Mouse (Mus musculus): Measurements from ENCODE around the gene Lurap1l. TPM values are rescaled to one million over a fixed set of nuclear protein-coding genes. Genes with fewer than 3 reads are reported as not detected.

The Lurap1l gene
- polyA plus RNA-seq, 1 experiment from 2014 or later = 23.9 TPM

GRCm38 (mm10) chr4:80881996-80882599, 28.3 kb upstream of the Lurap1l start:
- H3K27me3 ChIP-seq (ENCODE audit: control insufficient read depth, insufficient read depth, low read depth, low read length) = no peaks in the 10 kb centered on the region
- H3K9ac ChIP-seq (ENCODE audit: low read length) = no peak overlapping the region
- H3K36me3 ChIP-seq (ENCODE audit: control insufficient read depth, insufficient read depth, low read length) = no peaks in the 10 kb centered on the region
- H3K4me1 ChIP-seq (replicated peaks; ENCODE audit: control insufficient read depth, insufficient read depth, low read length) = no peaks in the 10 kb centered on the region
- no peak overlapping the region for H3K4me3 ChIP-seq (ENCODE audit: low read length)
- no peak for ATAC-seq (ENCODE audit: low read depth)
- no peak overlapping the region for H3K27ac ChIP-seq (ENCODE audit: low read length)
- no peak overlapping the region for H3K4me2 ChIP-seq (ENCODE audit: low read depth, low read length)
- no peaks in the 10 kb centered on the region for H3K9me3 ChIP-seq (ENCODE audit: control insufficient read depth, low read length)
- WGBS = 76% methylated on average over 1 of the region's 1 CpGs

GRCm38 (mm10) chr4:80886631-80887030, 23.8 kb upstream of the Lurap1l start:
- Histone ChIP-seq H3K27ac (ENCODE audit: low read length) (no peak overlapping the region), H3K27me3 (ENCODE audit: control insufficient read depth, insufficient read depth, low read depth, low read length) (no peaks in the 10 kb centered on the region), H3K4me2 (ENCODE audit: low read depth, low read length) (no peak overlapping the region), H3K4me1 (replicated peaks; ENCODE audit: control insufficient read depth, insufficient read depth, low read length) (no peaks in the 10 kb centered on the region), H3K9ac (ENCODE audit: low read length) (no peak overlapping the region), H3K9me3 (ENCODE audit: control insufficient read depth, low read length) (no peaks in the 10 kb centered on the region), H3K36me3 (ENCODE audit: control insufficient read depth, insufficient read depth, low read length) (no peaks in the 10 kb centered on the region), H3K4me3 (ENCODE audit: low read length) (no peak overlapping the region)
- 63% methylated on average over 4 of the region's 4 CpGs for WGBS
- ATAC-seq (ENCODE audit: low read depth) = no peak

DNA sequence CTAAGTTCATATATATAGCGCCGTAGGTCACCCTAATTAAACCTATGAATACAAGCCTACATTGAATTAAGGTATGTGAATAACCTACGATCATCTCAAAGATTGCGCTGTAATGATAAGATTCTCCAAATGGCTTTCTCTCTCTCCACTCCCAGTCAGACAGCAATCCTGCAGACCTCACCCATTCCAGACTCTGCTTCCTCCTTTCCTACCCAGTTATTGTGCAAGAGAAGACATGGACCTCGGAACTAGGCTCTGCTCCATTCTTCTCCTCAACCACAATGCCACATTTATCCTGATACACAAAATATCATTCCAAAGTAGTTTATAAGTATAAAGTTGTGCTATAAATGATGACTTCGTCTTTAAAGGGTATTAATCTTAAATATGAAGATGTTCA, 19.4 kb upstream of the Lurap1l start:
- Histone ChIP-seq H3K4me3 (ENCODE audit: low read length) (no peak overlapping the region), H3K9ac (ENCODE audit: low read length) (no peak overlapping the region), H3K27me3 (ENCODE audit: control insufficient read depth, insufficient read depth, low read depth, low read length) (no peaks in the 10 kb centered on the region), H3K4me2 (ENCODE audit: low read depth, low read length) (no peak overlapping the region), H3K9me3 (ENCODE audit: control insufficient read depth, low read length) (no peaks in the 10 kb centered on the region), H3K4me1 (replicated peaks; ENCODE audit: control insufficient read depth, insufficient read depth, low read length) (peaks cover 19% of the 10 kb centered on the region), H3K36me3 (ENCODE audit: control insufficient read depth, insufficient read depth, low read length) (no peaks in the 10 kb centered on the region), H3K27ac (ENCODE audit: low read length) (no peak overlapping the region)
- no peak for ATAC-seq (ENCODE audit: low read depth)
- 93% methylated on average over 6 of the region's 6 CpGs for WGBS

GRCm38 (mm10) chr4:80895278-80895894, 15.1 kb upstream of the Lurap1l start:
- H3K9ac ChIP-seq (ENCODE audit: low read length) = no peak overlapping the region
- WGBS = 45% methylated on average over 4 of the region's 4 CpGs
- peak; percentile 93 for ATAC-seq (ENCODE audit: low read depth)
- no peaks in the 10 kb centered on the region for H3K9me3 ChIP-seq (ENCODE audit: control insufficient read depth, low read length)
- no peaks in the 10 kb centered on the region for H3K27me3 ChIP-seq (ENCODE audit: control insufficient read depth, insufficient read depth, low read depth, low read length)
- H3K4me1 ChIP-seq (replicated peaks; ENCODE audit: control insufficient read depth, insufficient read depth, low read length) = peaks cover 24% of the 10 kb centered on the region
- H3K36me3 ChIP-seq (ENCODE audit: control insufficient read depth, insufficient read depth, low read length) = no peaks in the 10 kb centered on the region
- H3K4me2 ChIP-seq (ENCODE audit: low read depth, low read length) = no peak overlapping the region; the same call in 1 of the 2 replicates
- H3K4me3 ChIP-seq (ENCODE audit: low read length) = no peak overlapping the region
- H3K27ac ChIP-seq (ENCODE audit: low read length) = peak overlapping the region; percentile 74

GRCm38 (mm10) chr4:80906726-80907125, 3.7 kb upstream of the Lurap1l start:
- Histone ChIP-seq H3K27me3 (ENCODE audit: control insufficient read depth, insufficient read depth, low read depth, low read length) (no peaks in the 10 kb centered on the region), H3K9ac (ENCODE audit: low read length) (no peak overlapping the region), H3K36me3 (ENCODE audit: control insufficient read depth, insufficient read depth, low read length) (no peaks in the 10 kb centered on the region), H3K4me2 (ENCODE audit: low read depth, low read length) (no peak overlapping the region), H3K4me1 (replicated peaks; ENCODE audit: control insufficient read depth, insufficient read depth, low read length) (0 out of 2 replicates have a peak, but pooled peaks cover 4% of the 10 kb centered on the region), H3K9me3 (ENCODE audit: control insufficient read depth, low read length) (no peaks in the 10 kb centered on the region), H3K27ac (ENCODE audit: low read length) (no peak overlapping the region), H3K4me3 (ENCODE audit: low read length) (no peak overlapping the region)
- 51% methylated on average over 3 of the region's 3 CpGs for WGBS
- no peak for ATAC-seq (ENCODE audit: low read depth)

DNA sequence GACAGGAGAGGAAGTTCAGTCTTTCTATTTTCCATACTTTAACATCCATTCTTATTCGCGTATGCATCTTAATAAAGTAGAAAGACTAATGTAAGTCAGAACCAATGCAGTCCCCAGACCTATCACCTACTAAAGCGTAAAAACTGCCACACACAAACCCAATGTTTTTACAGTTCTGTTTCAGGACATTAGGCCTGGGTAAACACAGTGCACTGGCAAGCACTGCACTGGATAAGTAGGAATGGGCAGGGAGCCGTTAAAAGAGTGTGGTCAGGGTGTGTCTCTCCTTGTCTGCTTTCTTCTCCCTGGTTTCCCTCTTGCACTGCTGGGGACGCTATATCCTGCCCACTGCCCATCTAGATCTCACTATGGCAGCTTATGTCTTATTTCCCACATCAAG, 2.5 kb upstream of the Lurap1l start:
- Histone ChIP-seq H3K4me1 (replicated peaks; ENCODE audit: control insufficient read depth, insufficient read depth, low read length) (no peaks in the 10 kb centered on the region), H3K9me3 (ENCODE audit: control insufficient read depth, low read length) (no peaks in the 10 kb centered on the region), H3K27ac (ENCODE audit: low read length) (peak overlapping the region; percentile 63), H3K4me3 (ENCODE audit: low read length) (no peak overlapping the region), H3K4me2 (ENCODE audit: low read depth, low read length) (no peak overlapping the region), H3K9ac (ENCODE audit: low read length) (no peak overlapping the region), H3K36me3 (ENCODE audit: control insufficient read depth, insufficient read depth, low read length) (no peaks in the 10 kb centered on the region), H3K27me3 (ENCODE audit: control insufficient read depth, insufficient read depth, low read depth, low read length) (no peaks in the 10 kb centered on the region)
- WGBS = 66% methylated on average over 5 of the region's 5 CpGs
- ATAC-seq (ENCODE audit: low read depth) = no peak

GRCm38 (mm10) chr4:80908902-80909301, 1.5 kb upstream of the Lurap1l start:
- Histone ChIP-seq H3K9me3 (ENCODE audit: control insufficient read depth, low read length) (no peaks in the 10 kb centered on the region), H3K27ac (ENCODE audit: low read length) (no peak overlapping the region), H3K4me2 (ENCODE audit: low read depth, low read length) (no peak overlapping the region), H3K4me1 (replicated peaks; ENCODE audit: control insufficient read depth, insufficient read depth, low read length) (no peaks in the 10 kb centered on the region), H3K9ac (ENCODE audit: low read length) (no peak overlapping the region), H3K4me3 (ENCODE audit: low read length) (no peak overlapping the region), H3K27me3 (ENCODE audit: control insufficient read depth, insufficient read depth, low read depth, low read length) (no peaks in the 10 kb centered on the region), H3K36me3 (ENCODE audit: control insufficient read depth, insufficient read depth, low read length) (no peaks in the 10 kb centered on the region)
- no peak for ATAC-seq (ENCODE audit: low read depth)
- WGBS = 79% methylated on average over 4 of the region's 4 CpGs

- Histone ChIP-seq H3K4me2 (ENCODE audit: low read depth, low read length) (peak overlapping the region; percentile 86), H3K9me3 (ENCODE audit: control insufficient read depth, low read length) (no peaks in the 10 kb centered on the region), H3K27ac (ENCODE audit: low read length) (peak overlapping the region; percentile 87), H3K4me3 (ENCODE audit: low read length) (peak overlapping the region; percentile 88), H3K9ac (ENCODE audit: low read length) (peak overlapping the region; percentile 92), H3K36me3 (ENCODE audit: control insufficient read depth, insufficient read depth, low read length) (no peaks in the 10 kb centered on the region), H3K4me1 (replicated peaks; ENCODE audit: control insufficient read depth, insufficient read depth, low read length) (0 out of 2 replicates have a peak, but pooled peaks cover 2% of the 10 kb centered on the region), H3K27me3 (ENCODE audit: control insufficient read depth, insufficient read depth, low read depth, low read length) (no peaks in the 10 kb centered on the region)
- WGBS = under 1% methylated on average over 58 of the region's 58 CpGs
- ATAC-seq (ENCODE audit: low read depth) = peak; percentile 70
Observed at GRCm38 (mm10) chr4:80910871-80911701, 640 bp downstream of the Lurap1l start.

Data from lung, embryonic 16.5 days (tissue).